Comparison of ENCODE assay signal across 8 mouse cellular contexts in the genomic region with DNA sequence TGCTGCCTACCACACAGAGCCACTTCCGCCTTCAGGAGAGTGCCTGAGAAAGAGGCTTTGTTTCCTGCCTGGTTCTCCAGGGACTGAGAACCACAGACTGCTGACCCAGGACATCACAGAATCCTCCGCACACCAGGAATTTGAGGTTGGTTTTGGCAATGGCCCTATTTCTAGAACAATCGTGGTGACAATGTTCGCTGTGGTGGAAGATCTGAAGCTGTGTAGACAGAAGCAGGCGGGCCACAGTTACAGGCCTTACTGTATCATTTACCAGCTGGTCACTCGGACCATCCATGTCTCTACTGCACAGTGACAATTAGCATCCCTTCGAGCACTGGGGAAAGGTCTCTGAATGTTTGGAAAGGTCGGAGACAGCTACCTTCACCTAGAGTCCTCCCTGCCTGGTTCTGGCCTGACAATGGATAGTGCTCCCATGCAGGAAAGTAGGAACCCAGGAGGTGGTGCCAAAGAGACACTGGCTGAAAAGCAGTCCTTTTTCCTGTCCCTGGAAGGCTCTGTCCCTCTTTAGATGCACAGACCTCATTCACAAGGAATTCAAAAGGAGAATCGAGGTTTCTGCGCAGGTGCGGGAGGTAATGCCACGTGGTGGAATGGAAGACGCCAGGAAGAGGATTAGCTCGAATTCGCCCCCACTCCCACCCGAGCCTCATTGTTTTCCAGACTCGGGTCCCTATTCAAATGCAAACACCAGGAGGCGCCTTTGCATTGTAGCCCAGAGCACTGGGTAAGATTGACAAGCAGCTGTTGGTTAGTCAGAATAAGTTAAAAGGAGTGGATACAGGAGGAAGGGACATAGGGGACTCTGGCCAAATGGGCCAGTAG. TPM values are rescaled to one million over a fixed set of nuclear protein-coding genes. Genes with fewer than 3 reads are reported as not detected.
DNase-seq lines count a peak whose midpoint lies in the region; ATAC-seq and TF ChIP-seq lines count a peak whose summit lies in the region.

No protein-coding gene starts in this region.

- H3K4me3 ChIP-seq in heart, adult 2 months = no peak overlapping the region
- H3K4me3 ChIP-seq in cerebellum, adult 2 months (replicated peaks; ENCODE audit: insufficient read depth, low read depth, low read length) = peak overlapping the region; percentile 33
- H3K4me3 ChIP-seq in limb, embryonic 11.5 days (ENCODE audit: low read depth, low read length) = no peak overlapping the region
- no peak overlapping the region for H3K4me3 ChIP-seq in myocyte

- H3K79me2 ChIP-seq in heart, adult 2 months (replicated peaks; ENCODE audit: control insufficient read depth, insufficient read depth, low read length) = no peaks in the 10 kb centered on the region
- no peaks in the 10 kb centered on the region for H3K79me2 ChIP-seq in myocyte (ENCODE audit: control insufficient read depth, insufficient read depth)

- H3K4me1 ChIP-seq in heart, adult 2 months (ENCODE audit: control insufficient read depth, insufficient read depth, low read length) = no peaks in the 10 kb centered on the region
- no peaks in the 10 kb centered on the region for H3K4me1 ChIP-seq in cerebellum, adult 2 months (ENCODE audit: control insufficient read depth, insufficient read depth, low read length)
- peaks cover 9% of the 10 kb centered on the region for H3K4me1 ChIP-seq in limb, embryonic 11.5 days (ENCODE audit: control insufficient read depth, insufficient read depth, low read length)

- H3ac ChIP-seq in myocyte (ENCODE audit: control insufficient read depth, insufficient read length) = no peak overlapping the region

- WGBS in heart, adult 2 months = 26% methylated on average over 18 of the region's 18 CpGs
- 26% methylated on average over 18 of the region's 18 CpGs for WGBS in cerebellum, adult 2 months
- WGBS in limb, embryonic 11.5 days = 37% methylated on average over 18 of the region's 18 CpGs

- peak; percentile 5 to 28 for DNase-seq in heart, adult 2 months
- DNase-seq in heart, adult 11 months = no peak
- DNase-seq in cerebellum, adult 2 months = peak; percentile 63 to 67
- DNase-seq in kidney, adult 18-20 months = peak; percentile 54
- DNase-seq in limb, embryonic 11.5 days (ENCODE audit: low spot score) = peak; percentile 63
- DNase-seq in spleen, postnatal 36 days (ENCODE audit: low spot score in 2 of 2) = no peak

- no peaks in the 10 kb centered on the region for H3K9me3 ChIP-seq in limb, embryonic 11.5 days (ENCODE audit: control insufficient read depth, low read length)

- TF ChIP-seq POLR2A in heart, adult 2 months (IDR thresholded peaks at IDR 0.05; ENCODE audit: insufficient read depth, low read depth, low read length) = no peak
- no peak for TF ChIP-seq POLR2A in cerebellum, adult 2 months (IDR thresholded peaks at IDR 0.05; ENCODE audit: borderline replicate concordance, insufficient read depth, low read length)
- TF ChIP-seq POLR2A in myocyte (IDR thresholded peaks at IDR 0.05; ENCODE audit: insufficient read length, low read depth) = no peak

- intact Hi-C loops in heart, adult 2 months (cut with DNase I) = loop anchor here (1.0 to 10.0 kb wide), 4 partner anchors 289 to 576 kb away; a partner anchor contains a TSS

- no peak overlapping the region for H3K4me2 ChIP-seq in limb, embryonic 11.5 days (ENCODE audit: low read depth, severe bottlenecking)
- peak overlapping the region; percentile 18 for H3K4me2 ChIP-seq in myocyte (ENCODE audit: low read depth)

- H3K36me3 ChIP-seq in heart, adult 2 months (ENCODE audit: control insufficient read depth, insufficient read depth, low read length) = no peaks in the 10 kb centered on the region
- H3K36me3 ChIP-seq in limb, embryonic 11.5 days (ENCODE audit: control insufficient read depth, insufficient read depth, low read length) = no peaks in the 10 kb centered on the region
- H3K36me3 ChIP-seq in myocyte (ENCODE audit: control insufficient read depth, insufficient read depth) = no peaks in the 10 kb centered on the region

- peak; percentile 97 for ATAC-seq in frontal cortex, adult (ENCODE audit: low TSS enrichment)
- peak; percentile 32; the same call in 1 of the 2 replicates for ATAC-seq in limb, embryonic 11.5 days (ENCODE audit: insufficient number of reproducible peaks, low FRiP score, low TSS enrichment, low read depth)

- H3K9ac ChIP-seq in heart, adult 2 months (ENCODE audit: low read depth, low read length) = no peak overlapping the region
- H3K9ac ChIP-seq in limb, embryonic 11.5 days (ENCODE audit: low read length) = no peak overlapping the region

- peak; percentile 73 for TF ChIP-seq CTCF in heart, adult 2 months (IDR thresholded peaks at IDR 0.05)
- peak; percentile 64 for TF ChIP-seq CTCF in cerebellum, adult 2 months (IDR thresholded peaks at IDR 0.05; ENCODE audit: borderline replicate concordance, insufficient read depth, low read depth, low read length)

- no peak overlapping the region for H3K27ac ChIP-seq in heart, adult 2 months
- H3K27ac ChIP-seq in cerebellum, adult 2 months (ENCODE audit: insufficient read depth, low read length) = no peak overlapping the region
- H3K27ac ChIP-seq in limb, embryonic 11.5 days (replicated peaks; ENCODE audit: low read depth, low read length) = no peak overlapping the region

- no peak for TF ChIP-seq EP300 in heart, adult 2 months (IDR thresholded peaks at IDR 0.05; ENCODE audit: insufficient read depth, low read depth, low read length)

- H3K27me3 ChIP-seq in heart, adult 2 months (ENCODE audit: control insufficient read depth, insufficient read depth, low read length) = no peaks in the 10 kb centered on the region
- H3K27me3 ChIP-seq in cerebellum, adult 2 months (ENCODE audit: control insufficient read depth, insufficient read depth, low read length) = no peaks in the 10 kb centered on the region
- no peaks in the 10 kb centered on the region for H3K27me3 ChIP-seq in limb, embryonic 11.5 days (ENCODE audit: control insufficient read depth, insufficient read depth, low read length)
- no peaks in the 10 kb centered on the region for H3K27me3 ChIP-seq in myocyte (ENCODE audit: control insufficient read depth, insufficient read depth, insufficient read length)

TF ChIP-seq in myocyte, 11 proteins besides CTCF, POLR2A, EP300 and RAD21:
- TF ChIP-seq TCF3 (IDR thresholded peaks at IDR 0.05; ENCODE audit: insufficient read length, low read depth) (no peak), POLR2AphosphoS2 (IDR thresholded peaks at IDR 0.05; ENCODE audit: insufficient read length, low read depth) (no peak), MYOD1 (IDR thresholded peaks at IDR 0.05; ENCODE audit: control insufficient read depth in 1 of 3, insufficient read length in 2 of 3, low read depth in 2 of 3) (peak in 1 of 3 experiments; percentile 3)

RNA-seq across cellular contexts. Expression of a gene that starts 52.6 kb away (rescaled TPM):
- total RNA-seq in heart, adult 2 months (2021) = not detected
- polyA plus RNA-seq in heart, adult 2 months (2012; rRNA removed) = not detected in 2 replicates
- 84.5 and 103 TPM in 2 replicates for polyA plus RNA-seq in cerebellum, adult 2 months (2012; rRNA removed)
- 0.11 and 0.23 TPM in 2 replicates for polyA plus RNA-seq in limb, embryonic 11.5 days (2014; fragmentation: Nextera tagmentation; extraction: Ambion mirVana)
- polyA plus RNA-seq in myocyte (2012; fragmentation: generic; extraction: Trizol) = 0.37 TPM

Comparison
In these comparisons a context has a peak if more than half of its experiments do, and no peak if none do; other contexts are left out.
1. DNase-seq: peak in heart, adult 2 months (2 of 2), cerebellum, adult 2 months (2 of 2), kidney, adult 18-20 months (single experiment) and limb, embryonic 11.5 days (single experiment); none in heart, adult 11 months (single experiment) and spleen, postnatal 36 days (0 of 2).
2. RNA of a gene that starts 52.6 kb away (polyA plus RNA-seq): 84.5 to 103 TPM in cerebellum, adult 2 months; 0.37 TPM in myocyte (single experiment), 0.11 to 0.23 TPM in limb, embryonic 11.5 days and not detected in heart, adult 2 months; every median in the first group is over 10 times any median in the second.